Mouse (Mus musculus) retina, adult 2 months (tissue): ENCODE data around the gene Chst7.

Experiments used
- DNase-seq: peaks from one replicate; pipeline ENCODE4 v3.0.0-alpha.2; 2012; ENCODE audit warnings: low read depth, low spot score

Chst7 gene

DNA sequence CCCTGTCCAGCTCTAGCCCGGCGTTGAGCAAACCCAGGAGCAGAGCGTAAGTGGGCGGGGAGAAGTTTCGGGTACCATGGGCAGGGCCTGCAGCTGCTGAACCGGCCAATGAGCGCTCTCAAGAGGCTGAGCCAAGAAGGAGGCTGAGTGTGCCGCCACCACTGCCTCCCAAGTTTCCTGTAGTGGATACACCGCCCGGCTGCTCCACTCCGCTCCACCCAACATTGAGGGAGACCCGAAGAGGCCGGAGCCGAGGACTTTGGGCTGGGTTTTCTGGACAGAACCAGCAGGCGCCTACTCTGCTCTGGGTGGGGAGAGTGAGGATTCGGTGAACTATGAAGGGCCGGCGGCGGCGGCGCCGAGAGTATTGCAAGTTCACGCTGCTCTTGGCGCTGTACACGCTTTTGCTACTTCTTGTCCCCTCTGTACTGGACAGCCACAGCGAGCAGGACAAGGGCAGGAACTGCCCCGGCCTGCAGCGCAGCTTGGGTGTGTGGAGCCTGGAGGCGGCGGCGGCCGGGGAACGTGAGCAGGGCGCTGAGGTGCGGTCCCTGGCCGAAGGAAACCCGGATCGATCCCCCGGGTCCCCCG is at the start of gene Chst7:
TSS of gene Chst7 (plus strand) at position 180 of the 591 bp plus-strand sequence.
- DNase-seq: no peak

- no peak for DNase-seq
Measured at GRCm38 (mm10) chrX:20012211-20012610, 47.1 kb upstream of the Chst7 start.

GRCm38 (mm10) chrX:20020942-20021341 is 38.4 kb upstream of the Chst7 start:
- DNase-seq: no peak

- no peak for DNase-seq
Measured at GRCm38 (mm10) chrX:20060096-20060768, 872 bp downstream of the Chst7 start.

GRCm38 (mm10) chrX:20060769-20061315 is 1.5 kb downstream of the Chst7 start:
- no peak for DNase-seq

- no peak for DNase-seq
Measured at GRCm38 (mm10) chrX:20061764-20062480, 2.6 kb downstream of the Chst7 start.

DNA sequence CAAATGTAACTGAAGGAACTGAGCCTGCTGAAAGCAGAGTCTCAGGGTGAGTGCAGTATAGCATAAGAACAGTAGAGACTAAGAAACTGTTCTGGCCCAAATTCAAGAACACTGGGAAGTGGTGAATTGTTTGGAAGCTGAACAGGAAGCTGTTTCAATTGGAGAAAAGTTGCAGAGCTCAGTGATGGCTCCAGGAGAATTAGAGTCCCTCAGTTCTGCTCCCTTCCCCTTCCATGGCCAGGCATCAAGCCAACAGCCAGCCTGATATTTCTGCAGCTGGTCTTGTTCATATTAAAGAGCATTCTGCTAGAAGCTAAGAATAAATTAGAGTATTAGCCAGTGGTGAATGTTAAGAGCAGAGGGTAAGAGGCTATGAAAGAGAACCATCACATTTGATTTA is 7.3 kb downstream of the Chst7 start:
- DNase-seq: no peak

- DNase-seq: no peak
Measured at GRCm38 (mm10) chrX:20070196-20070595, 10.8 kb downstream of the Chst7 start.

GRCm38 (mm10) chrX:20117717-20118116 is 58.4 kb downstream of the Chst7 start:
- DNase-seq: no peak

GRCm38 (mm10) chrX:20125481-20125880 is 66.1 kb downstream of the Chst7 start:
- DNase-seq: no peak

- DNase-seq: no peak
Measured at GRCm38 (mm10) chrX:20128951-20129350, 69.6 kb downstream of the Chst7 start.

GRCm38 (mm10) chrX:20129466-20129865 is 70.1 kb downstream of the Chst7 start:
- no peak for DNase-seq
